Mouse (Mus musculus) retina, embryonic 14.5 days (tissue): Measurements from ENCODE around the gene Asb9.

Experiments used
- DNase-seq: peaks from one replicate; pipeline ENCODE4 v3.0.0-alpha.2; 2015; ENCODE audit warnings: low spot score

Asb9 gene

DNA sequence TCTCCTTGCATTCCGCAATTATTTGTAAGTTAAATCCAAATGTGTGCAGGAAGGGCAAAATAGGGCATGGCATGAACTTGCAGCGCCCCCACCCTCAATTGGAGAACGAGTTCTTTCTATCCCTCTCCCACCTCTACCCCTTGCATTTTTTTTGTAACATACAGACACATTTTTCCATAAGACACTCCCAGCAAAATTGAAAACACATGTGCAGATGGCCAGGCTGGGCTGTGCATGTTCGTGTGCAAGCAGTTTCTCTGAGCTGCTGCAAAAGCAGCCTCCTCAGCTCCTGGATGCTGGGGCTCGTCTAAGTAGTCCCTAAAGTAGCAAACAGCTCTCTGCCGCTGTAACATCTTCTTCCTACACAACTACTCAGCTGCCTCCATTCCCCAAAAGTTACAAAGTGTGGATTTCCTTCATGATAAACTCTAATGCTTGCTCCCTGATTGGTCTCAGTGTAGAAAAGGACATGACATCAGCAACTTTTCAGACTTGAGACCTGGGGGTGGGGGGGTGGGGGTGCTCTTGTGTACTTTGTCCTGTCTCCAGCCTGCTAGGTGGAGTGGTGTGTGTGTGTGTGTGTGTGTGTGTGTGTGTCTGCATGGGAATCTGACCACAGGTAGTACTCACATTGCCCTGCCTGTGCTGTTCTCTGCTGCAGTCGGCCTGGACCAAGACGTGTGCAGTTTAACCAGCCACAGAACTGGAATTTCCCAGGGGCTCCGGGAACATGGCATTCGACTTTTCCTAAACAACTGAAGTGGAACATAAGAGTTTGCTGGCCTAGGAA lies at the start of gene Asb9:
Asb9 (plus strand) TSS at position 619 of the 790 bp plus-strand sequence.
- no peak for DNase-seq

DNA sequence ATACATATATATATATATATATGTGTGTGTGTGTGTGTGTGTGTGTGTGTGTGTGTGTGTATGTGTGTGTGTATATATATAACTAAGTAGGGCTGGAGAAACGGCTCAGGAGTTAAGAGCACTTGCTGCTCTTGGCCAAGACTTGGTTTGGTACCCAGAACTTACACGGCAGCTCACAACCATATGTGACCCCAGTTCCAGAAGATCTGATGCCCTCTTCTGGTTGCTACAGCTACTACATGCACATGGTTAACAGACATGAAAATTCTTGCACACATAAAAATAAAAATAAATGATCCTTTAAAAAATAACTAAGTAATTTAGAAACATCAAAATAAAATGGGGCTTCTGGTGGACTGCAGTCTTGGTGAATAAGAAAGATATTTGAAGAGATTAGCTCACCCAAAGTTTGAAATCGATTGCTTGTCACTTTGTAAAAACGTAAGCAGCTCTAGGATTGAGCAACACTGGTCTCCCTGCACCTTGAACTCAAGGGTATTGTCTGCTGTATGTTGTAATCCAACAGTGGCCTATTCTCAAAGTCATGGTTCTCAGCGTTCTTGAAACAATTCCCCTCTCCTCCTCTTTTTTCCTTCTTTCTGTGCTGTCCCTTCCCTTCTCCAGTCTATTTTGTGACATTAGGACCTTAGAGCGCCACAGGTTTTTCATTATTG lies 46.8 kb upstream of the Asb9 start:
- no peak for DNase-seq

DNA sequence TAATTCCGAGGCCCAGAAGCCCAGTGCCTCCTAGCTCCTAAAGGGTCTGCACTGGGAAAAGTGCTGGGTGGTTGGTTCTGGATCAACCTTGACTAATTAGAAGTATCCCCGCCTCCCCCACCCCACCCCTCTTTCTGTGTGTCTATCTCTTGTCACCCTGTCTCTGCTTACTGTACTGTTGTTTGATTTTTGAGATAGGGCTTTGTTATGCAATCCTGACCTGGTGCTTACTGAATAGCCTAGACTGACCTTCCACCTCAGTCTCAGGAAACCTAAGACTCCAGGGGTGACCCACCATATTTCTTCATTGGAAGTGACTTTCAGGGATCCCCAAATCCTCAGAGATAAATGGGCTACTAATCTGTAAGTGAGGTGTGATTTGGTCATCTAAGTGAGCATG lies 3.9 kb upstream of the Asb9 start:
- DNase-seq, result no peak

DNA sequence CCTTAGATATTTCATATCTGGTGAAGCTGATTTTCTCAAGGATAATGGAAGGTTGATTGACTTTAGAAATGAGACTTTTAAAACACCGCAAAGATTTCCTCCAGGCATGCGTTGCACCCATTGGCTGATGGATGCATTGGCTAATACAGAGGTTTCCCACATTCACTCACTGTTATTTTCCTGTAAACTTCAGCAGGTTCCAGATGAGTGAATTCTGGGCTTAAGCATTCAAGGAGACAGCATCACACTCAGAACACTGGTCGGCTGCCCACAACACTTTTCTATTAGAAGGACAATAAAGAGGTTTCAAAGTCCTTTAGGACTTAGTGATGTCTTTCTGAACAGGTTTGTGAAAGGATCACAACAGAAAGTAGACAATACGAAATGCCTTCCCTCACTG lies 941 bp downstream of the Asb9 start:
- DNase-seq, result no peak

DNA sequence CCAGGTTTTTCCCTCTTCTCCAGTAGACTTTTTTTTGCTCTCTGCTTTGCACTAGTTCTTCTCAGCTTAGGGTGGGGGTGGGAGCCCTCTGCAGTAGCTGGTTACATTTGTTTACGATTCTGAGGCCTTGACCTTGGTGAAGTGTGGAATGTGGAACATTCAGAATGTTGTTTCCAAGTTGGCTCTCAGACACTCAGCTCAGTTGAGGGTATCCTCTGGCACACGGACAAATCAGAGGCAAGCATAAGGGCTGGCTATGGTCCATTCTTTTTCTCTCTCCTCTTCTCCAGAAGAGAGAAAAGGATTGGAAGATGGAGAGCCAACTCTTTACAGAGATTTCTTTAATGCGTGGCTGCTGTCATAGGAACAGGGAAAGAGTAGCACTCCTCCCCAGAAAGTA lies 2.6 kb downstream of the Asb9 start:
- no peak for DNase-seq

DNA sequence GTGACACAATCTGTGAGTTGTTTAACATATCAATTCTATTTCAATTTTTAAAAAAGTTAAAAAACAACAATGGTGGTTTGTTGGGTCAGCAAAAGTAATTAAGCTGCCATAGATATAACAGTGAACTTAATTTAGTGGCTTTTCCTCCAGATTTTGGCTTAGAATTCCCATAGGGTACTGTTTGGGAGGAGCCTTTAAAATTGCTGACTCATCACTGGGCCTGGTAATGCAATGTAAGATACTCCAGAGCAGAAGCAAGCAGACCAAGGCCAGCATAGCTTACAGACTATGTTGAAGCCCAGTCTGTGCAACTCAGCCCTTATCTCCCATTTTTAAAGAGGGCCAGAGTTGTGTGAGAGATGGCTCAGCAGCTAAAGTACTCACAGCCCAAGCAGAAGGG lies 16.0 kb downstream of the Asb9 start:
- no peak for DNase-seq

DNA sequence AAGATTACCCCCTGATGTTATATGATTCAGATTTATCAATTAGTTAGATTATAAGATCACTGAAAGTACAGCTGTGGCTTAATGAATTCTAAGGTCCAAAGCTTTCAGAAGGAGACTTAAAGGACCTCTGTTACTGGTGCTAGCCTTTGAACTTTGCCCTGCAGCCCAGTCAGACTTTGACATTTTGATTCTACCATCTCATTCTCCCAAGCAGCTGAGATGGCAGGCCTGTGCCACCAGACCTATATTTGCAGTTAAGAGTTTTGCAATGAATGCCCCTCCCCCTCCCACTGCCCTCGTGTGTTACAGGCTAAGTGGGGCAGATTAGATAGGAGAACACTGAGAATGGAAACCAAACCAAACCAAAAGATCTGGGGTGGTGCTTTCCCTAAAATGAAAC lies 20.4 kb downstream of the Asb9 start:
- DNase-seq, result no peak

DNA sequence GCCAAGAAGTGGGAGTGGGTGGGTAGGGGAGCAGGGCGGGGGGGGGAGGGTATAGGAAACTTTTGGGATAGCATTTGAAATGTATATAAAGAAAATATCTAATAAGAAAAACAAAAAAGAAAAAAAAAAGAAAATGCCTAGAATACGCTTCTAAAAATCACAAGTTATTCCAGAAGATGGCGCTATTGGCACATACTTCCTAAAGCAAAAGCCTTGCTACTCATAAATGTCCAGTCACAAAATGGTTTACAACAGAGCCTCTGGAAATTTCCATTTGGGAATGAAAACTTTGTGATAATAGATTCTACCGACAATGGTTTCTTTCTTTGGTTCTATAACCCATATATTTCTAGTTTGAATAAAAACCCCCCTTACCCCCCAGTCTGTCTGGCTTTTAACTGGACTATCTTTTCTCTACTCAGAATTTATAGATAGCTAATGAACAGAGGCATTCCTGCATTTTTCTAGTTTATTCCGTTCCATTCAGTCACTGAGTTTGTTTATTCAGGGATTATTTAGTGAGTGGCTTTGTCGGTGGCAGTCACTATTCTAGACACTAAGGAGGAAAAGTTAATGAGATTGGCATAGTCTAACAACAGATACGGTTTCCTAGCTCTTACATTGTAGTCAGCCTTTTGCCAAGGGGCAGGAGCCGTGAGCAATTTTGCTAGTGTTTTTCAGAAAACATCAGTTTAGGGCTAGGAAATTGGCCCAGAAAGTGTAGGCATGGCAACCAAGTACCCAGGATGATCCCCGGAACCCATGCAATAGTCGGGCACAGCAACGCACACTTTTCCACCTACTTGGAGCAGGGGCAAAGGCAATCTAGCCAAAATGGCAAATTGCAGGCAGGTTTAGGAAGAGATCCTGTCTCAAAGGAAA lies 35.5 kb downstream of the Asb9 start:
- DNase-seq, result peak; percentile 72

DNA sequence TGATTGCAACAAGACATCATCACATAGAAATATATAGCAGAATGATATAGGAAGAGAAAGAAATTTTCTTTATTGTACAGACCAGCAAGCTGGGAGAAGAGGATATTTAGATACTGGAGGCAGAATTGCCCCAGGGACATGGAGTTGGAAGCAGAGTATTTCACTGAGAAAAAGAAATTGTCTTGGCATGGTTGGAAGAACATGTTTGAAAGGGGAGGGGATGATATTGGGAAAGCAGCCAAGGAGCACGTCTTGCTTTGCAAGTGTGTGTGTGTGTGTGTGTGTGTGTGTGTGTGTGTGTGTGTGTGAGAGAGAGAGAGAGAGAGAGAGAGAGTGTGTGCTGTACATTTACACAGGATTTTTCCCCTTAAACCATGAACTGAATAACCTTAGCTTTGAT lies 64.1 kb downstream of the Asb9 start:
- DNase-seq, result no peak

DNA sequence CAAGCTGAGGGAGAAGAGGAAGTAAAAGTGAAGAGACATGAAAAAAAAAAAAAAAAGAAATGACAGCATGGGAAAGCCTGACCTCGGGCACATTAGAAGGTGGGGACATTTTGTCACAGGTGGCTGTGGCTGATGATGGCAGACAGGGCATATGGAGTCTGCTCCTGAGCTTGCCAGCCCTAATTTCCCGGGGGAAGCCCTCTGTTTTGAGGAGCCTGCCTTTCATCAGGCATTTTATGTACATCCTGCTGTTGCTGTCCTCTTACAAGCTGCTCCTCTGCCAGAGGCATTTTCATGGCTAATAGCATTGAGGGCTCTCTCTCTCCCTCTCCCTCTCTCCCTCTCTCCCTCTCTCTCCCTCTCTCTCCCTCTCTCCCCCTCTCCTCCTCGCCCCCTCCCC lies 70.8 kb downstream of the Asb9 start:
- DNase-seq, result no peak
